Mouse (Mus musculus) mouse trophoblast stem cell (cell line): ENCODE measurements around the gene Gm867.

Experiments
- in situ Hi-C, 2 experiments: fragments of 300-500 bp; cut with MseI, MboI; formaldehyde crosslinking; loops; 2 replicates in 1 of 2; 3 replicates in 1 of 2; pipeline ENCODE4 v1.15.1; 2025

Gene Gm867

GRCm38 (mm10) chr10:75904391-75904790, 36.1 kb downstream of the Gm867 start:
- in situ Hi-C loops, result no loop called here

- in situ Hi-C loops, result no loop called here
These were observed 41.6 kb downstream of the Gm867 start for GRCm38 (mm10) chr10:75898846-75899245.

GRCm38 (mm10) chr10:75898039-75898564, 42.4 kb downstream of the Gm867 start:
- in situ Hi-C loops, result no loop called here

DNA sequence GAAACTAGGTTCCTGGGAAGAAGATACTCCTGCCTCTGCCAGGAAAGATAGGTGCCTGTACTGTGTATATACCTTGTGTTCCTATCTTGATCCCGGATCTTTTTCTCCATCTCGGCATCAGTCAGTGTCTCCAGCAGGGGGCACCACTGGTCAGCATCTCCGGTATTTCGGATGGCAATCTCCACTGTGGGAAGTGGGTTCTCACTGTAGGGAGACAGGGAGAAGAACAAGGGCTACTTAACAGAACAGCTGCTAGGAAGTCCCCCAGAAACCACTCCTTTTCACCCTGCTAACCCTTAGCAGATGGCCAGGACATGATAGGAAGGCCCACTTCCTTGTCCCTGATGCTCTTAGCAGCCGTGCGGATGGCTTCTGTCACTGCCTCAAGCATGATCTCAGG, 43.1 kb downstream of the Gm867 start:
- in situ Hi-C loops, result no loop called here

DNA sequence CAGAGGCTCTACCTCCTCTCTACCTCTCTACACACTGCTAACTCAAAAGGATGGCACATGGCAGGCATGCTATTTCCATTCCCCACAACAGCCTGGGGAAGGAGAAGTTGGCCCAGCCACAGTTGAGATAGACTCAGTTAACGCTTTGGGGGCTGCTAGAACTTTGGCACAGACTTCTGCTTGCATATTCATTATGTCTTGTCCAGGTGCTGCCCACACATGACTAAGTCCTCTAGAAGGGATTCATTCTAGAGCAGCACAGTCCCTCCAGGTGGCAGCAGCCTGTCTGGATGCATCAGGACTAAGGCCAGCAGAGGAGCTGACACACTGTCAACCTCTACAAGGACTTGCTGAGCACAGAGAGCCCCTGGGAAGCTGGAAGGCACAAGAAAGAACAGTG, 44.3 kb downstream of the Gm867 start:
- in situ Hi-C loops, result no loop called here

- in situ Hi-C loops, result no loop called here
These were observed 44.7 kb downstream of the Gm867 start for GRCm38 (mm10) chr10:75895730-75896129.

- in situ Hi-C loops, result no loop called here
These were observed 45.9 kb downstream of the Gm867 start for GRCm38 (mm10) chr10:75894601-75895000.

- in situ Hi-C loops, result no loop called here
These were observed 47.3 kb downstream of the Gm867 start, which contains the start of gene Derl3 for GRCm38 (mm10) chr10:75893089-75893750. Derl3 (plus strand) TSS chr10:75893413.

DNA sequence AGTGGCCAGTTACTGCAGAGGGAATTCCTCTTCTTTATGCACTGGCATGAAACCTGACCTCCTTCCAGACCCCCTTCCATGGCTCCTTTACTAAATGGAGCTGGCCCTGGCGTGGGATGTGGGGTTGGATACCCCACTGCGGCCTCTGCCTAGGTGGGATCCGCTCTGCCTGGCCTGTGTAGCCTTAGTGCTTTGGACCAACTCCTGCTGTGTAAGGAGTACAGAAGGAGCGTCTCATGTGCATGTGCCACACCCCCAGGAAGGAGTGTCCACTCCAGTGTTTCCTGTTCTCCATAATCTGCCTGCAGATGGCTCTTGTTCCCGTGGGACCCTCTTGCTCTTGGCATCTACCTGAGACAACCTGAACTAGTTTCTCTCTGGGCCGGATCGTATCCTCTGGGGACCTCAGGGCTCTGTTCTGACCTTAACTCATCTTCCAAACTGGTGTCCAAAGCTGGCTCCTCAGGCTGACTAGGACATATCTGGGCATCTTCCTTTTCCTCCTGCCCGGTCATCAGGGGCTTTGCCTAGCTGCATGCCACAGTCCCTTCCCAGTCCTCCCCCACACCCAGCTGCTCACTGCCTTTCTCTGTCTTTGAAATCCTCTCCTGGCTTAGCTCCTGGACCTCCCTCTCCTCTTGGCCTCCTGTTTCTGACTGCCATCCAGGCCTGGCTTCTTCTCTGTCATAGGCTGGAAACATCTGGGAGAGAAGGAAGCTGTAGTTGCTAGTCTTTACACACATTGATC, 50.9 kb downstream of the Gm867 start:
- in situ Hi-C loops, result no loop called here
